Mouse (Mus musculus): ENCODE data around the gene Vps26c. TPM values are rescaled to one million over a fixed set of nuclear protein-coding genes. Genes with fewer than 3 reads are reported as not detected.

The Vps26c gene
- polyA plus RNA-seq, 1 experiment from 2014 or later, result 45.9 TPM

Other genes with a start within 250 kb of the Vps26c start
- gene Hlcs, start 213.3 kb downstream of the Vps26c start, polyA plus RNA-seq (2018), result 2.8 to 6.0 TPM (median 5.2 TPM) in 3 replicates
- not detected in 3 replicates for gene Ripply3, start 198.4 kb downstream of the Vps26c start, polyA plus RNA-seq (2018)
- gene Ttc3, start 156.2 kb downstream of the Vps26c start, polyA plus RNA-seq (2018), result 13.1 to 38.2 TPM (median 20.7 TPM) in 3 replicates
- 19.2 to 31.0 TPM (median 24.7 TPM) in 3 replicates for gene Pigp, start 155.0 kb downstream of the Vps26c start, polyA plus RNA-seq (2018)
- gene Dyrk1a, start 43.2 kb upstream of the Vps26c start, polyA plus RNA-seq (2018), result 22.5 to 30.9 TPM (median 25.6 TPM) in 3 replicates